Mouse (Mus musculus): ENCODE measurements at regions not wholly inside any gene's neighbourhood (a gene's known extent, or its start where the extent isn't known, plus 50 kb on each side); places are given as distances from the start of the nearest gene placed in this dataset.

- DNase-seq = no peak
These were observed 112.1 kb downstream of the Dusp6 start for GRCm38 (mm10) chr10:99375101-99375500.

GRCm38 (mm10) chr10:99376430-99376829 is 113.4 kb downstream of the Dusp6 start:
- no peak for DNase-seq

GRCm38 (mm10) chr10:99377548-99377947 is 114.5 kb downstream of the Dusp6 start:
- DNase-seq = no peak

- DNase-seq = no peak
These were observed 116.1 kb downstream of the Dusp6 start for GRCm38 (mm10) chr10:99379156-99379555.

DNA sequence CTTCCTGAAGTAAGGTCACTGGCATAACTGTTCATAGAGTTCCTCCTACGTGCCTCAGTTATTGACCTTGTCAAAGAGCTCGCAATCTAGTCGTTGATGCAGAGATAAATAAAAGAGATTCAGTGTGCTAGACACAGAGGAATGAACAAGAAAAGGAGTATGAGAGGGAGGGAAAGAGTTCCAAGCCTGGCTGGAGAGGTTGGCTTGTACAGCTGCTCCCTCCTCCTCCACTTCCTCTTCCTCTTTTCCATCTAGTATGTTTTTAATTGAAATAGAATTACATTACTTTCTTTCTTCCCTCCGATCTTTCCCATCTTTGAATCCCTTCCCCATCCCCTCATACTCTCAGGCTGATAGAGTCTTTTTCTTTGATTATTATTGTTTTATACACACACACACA is 117.1 kb downstream of the Dusp6 start:
- DNase-seq = no peak

DNA sequence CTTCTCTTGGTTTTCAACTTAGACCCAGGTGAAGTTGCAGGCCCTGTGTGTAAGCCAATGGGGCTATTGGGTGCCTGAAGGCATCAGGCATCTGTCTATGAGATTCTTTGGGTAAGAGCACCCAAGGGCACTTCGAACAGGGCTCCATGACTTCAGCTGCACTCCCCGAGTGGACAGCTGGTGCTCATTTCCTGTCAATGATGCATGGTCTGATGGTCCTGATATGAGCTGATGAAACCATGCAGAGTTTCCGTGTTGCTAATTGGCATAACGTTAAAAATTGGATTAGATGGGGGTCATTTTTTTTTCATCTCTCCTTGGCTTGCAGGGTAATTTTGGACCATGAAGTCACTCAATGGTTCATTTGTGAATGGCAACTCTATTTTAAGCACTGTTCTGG is 120.0 kb downstream of the Dusp6 start:
- DNase-seq = peak; percentile 47 to 57

DNA sequence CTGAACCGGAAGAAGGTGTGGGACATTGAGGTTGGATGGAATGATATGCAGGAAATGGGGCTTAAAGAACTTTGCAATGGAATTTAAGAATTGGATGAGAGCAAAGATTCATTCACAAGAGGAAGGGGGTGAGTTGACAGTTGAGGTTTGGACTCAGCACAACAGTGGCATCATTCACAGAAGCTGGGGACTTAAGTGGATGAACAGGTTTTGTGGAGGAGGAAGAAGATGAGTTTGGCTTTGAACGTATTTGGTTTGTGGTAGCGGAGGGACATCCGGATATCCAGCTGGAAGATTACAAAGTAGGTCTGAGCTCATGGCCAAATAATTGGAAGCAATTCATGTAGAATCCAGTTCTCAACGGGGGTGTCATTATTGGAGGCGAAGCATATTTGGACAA is 121.3 kb downstream of the Dusp6 start:
- no peak for DNase-seq

- DNase-seq = no peak
These were observed 121.8 kb downstream of the Dusp6 start for GRCm38 (mm10) chr10:99384851-99385250.

GRCm38 (mm10) chr10:99385854-99386253 is 122.8 kb downstream of the Dusp6 start:
- DNase-seq = no peak

DNA sequence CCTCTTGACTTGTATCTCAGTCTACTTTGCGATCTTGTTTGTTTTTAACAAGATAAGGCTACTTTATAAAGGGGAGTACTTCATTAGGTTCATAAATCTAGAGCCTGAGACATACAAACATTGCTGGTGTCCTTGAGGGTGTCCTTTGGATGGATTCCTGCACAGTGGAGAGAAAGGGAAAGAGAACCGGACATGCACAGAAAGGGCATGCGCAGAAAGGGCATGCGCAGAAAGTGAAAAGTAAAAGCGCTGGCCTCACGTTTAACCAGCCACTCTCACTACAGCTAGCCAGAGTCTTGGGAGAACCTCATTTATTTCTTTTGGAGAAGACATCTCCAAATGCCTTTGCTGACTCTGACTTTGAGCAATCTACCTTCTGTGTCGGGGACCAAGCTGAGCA is 125.5 kb downstream of the Dusp6 start:
- no peak for DNase-seq

DNA sequence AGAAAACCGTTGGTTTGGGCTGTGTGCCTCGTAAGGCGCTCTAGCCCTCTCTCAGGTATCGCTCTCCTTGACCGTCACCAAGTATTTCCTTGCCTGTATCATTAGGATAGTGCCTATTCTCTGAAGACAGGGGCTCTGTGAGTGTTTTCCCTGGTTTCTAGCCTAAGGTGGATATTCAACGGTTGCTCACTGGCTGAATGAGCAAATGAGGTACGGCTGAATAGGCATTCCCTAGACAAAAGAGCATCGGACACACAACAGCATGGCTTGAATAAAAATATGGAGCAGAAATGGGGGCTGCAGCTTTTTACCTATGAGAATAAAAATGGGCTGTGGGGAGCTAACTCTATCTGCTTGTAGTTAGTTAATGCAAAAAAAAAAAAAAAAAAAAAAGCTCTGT is 126.0 kb downstream of the Dusp6 start:
- no peak for DNase-seq

DNA sequence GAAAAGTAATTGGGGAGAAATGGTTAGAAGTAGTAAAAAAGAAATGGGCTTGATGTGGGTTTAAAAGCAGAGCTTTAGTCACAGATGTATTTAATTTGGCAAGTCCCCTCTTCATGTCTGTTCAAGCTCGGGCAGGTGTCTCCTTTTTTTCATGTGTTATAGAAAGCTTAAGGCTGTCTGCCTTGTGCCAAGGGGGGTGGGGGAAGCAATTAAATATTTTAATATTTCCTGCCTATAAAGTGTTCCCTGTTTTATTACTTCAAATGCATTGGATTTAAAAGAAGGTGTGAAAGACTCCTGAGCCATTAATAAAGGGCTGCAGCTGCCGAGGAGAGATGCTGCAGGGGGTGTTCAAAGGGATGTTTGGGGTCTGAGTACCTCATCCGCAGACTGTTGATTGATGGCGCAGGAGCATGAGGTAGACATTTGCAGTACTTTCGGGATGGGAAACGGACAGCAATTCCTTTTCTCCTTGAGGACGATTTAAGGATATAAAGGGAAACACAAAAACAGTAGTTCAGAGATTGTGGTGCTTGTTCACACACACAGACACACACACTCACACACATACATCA is 127.7 kb downstream of the Dusp6 start:
- no peak for DNase-seq

DNA sequence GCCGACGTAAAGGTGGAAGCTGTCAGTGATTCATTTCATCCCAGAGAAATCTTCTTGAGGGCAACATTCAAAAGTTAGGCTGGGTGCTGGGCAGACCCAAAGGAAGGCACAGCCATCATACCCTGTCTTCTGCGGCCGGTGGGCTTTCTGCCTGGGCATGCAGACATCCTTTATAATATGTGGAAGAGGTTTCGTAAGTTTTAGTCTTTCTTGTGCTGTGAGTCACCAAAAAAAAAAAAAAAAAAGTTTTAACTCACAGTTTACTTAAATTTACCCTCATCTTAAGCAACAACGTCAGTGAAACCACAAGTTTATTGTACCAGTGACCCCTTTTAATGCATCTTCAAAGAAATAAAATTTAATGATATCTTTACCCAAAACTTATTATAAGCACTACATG is 128.7 kb downstream of the Dusp6 start:
- no peak for DNase-seq

- DNase-seq = no peak
These were observed 129.9 kb downstream of the Dusp6 start for GRCm38 (mm10) chr10:99392979-99393378.

- no peak for DNase-seq
These were observed 130.5 kb downstream of the Dusp6 start for GRCm38 (mm10) chr10:99393523-99393922.

- DNase-seq = no peak
These were observed 132.4 kb downstream of the Dusp6 start for GRCm38 (mm10) chr10:99395411-99395810.

- no peak for DNase-seq
These were observed 133.6 kb downstream of the Dusp6 start for GRCm38 (mm10) chr10:99396630-99397029.

- DNase-seq = no peak
These were observed 137.0 kb downstream of the Dusp6 start for GRCm38 (mm10) chr10:99400076-99400475.

- DNase-seq = peak in 1 of 2 experiments; percentile 11
These were observed 143.7 kb downstream of the Dusp6 start for GRCm38 (mm10) chr10:99406764-99407163.

- DNase-seq = peak; percentile 20 to 30
These were observed 145.8 kb downstream of the Dusp6 start for GRCm38 (mm10) chr10:99408786-99409185.

- no peak for DNase-seq
These were observed 146.7 kb downstream of the Dusp6 start for GRCm38 (mm10) chr10:99409744-99410143.

- no peak for DNase-seq
These were observed 147.7 kb downstream of the Dusp6 start for GRCm38 (mm10) chr10:99410754-99411153.

- no peak for DNase-seq
These were observed 150.4 kb downstream of the Dusp6 start for GRCm38 (mm10) chr10:99413455-99413854.

DNA sequence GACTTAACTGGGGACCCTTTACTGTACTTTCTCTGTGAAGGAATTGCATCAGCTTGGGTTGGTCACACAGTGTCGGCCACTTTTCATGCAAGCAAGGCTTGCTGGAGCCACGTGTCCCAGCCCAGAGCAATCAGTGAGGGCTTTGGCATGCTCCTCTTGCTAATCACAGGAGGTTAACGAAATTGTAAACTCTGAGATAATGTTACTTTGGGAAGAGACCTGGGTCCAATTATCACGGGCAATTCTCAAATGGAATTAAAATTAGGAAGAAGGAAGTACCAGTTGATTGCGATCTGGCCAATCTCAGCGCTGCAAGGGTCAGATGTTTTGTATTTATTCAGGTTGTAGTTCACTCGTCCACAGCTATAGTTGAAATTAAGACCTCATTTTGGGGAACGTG is 153.2 kb downstream of the Dusp6 start:
- DNase-seq = no peak

DNA sequence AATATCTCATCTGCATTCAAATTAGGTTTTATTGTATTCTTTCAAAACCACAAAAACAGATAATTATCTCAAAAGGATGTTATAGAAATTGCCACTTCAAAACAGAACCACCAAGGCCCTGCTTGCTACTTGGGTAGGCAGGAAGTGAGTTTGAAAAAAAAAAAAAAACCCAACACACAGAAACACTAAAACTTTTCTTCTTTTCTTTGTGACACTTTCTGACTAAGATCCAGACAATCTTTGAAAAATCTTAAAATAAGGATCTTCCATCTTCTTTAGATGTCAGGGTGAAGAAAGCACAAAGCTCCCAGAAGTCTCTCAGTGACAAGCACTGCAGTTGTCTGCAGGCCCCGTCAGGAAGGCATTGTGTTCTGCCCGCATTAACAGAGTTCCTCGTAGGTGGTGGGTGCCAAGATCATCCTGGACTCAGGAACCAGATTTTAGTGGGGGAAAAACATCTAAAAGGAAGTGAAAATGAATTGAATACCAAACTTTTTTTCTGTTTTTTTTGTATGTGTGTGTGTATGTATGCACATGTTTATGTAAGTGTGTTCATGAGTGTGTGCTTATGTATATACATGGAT is 154.0 kb downstream of the Dusp6 start:
- no peak for DNase-seq

Measured in cerebellum, postnatal 10 days (tissue).